Mouse (Mus musculus) lung, postnatal 0 days (tissue): ENCODE data around the gene Nhp2.

Source experiments
- CTCF ChIP-seq: IDR thresholded peaks from 2 replicates; pipeline ENCODE4 v1.5.1; 2016; ENCODE audit warnings: antibody characterized with exemption, mild to moderate bottlenecking
- EP300 ChIP-seq: IDR thresholded peaks from 2 replicates; pipeline ENCODE4 v1.6.1; 2016; ENCODE audit warnings: antibody characterized with exemption, mild to moderate bottlenecking, control low read depth

GRCm38 (mm10) chr11:51584057-51584430, 35.5 kb upstream of the Nhp2 start:
- TF ChIP-seq CTCF = no peak
- no peak; the same call in 1 of the 2 replicates for TF ChIP-seq EP300
